Mouse (Mus musculus): ENCODE results near the gene Rps19. TPM values are rescaled to one million over a fixed set of nuclear protein-coding genes. Genes with fewer than 3 reads are reported as not detected.

Gene Rps19
- total RNA-seq (2023), result 3,104 TPM

GRCm38 (mm10) chr7:24883896-24884692 is at the start of gene Rps19:
Rps19 (plus strand) TSS chr7:24884371.

GRCm38 (mm10) chr7:24861913-24862312 is 22.3 kb upstream of the Rps19 start, which contains the start of gene Gm9844:
Gm9844 (plus strand) TSS chr7:24862213.

GRCm38 (mm10) chr7:24869532-24870165 is 14.5 kb upstream of the Rps19 start, which contains the start of the genes Lypd4 and Dmrtc2:
Lypd4 (minus strand) TSS chr7:24869941.
Dmrtc2 (plus strand) TSS chr7:24870057.

GRCm38 (mm10) chr7:24897224-24897623 is 13.1 kb downstream of the Rps19 start, which contains the start of gene Cd79a:
Cd79a (plus strand) TSS chr7:24897381.

GRCm38 (mm10) chr7:24902630-24903443 is 18.7 kb downstream of the Rps19 start, which contains the start of gene Arhgef1:
Arhgef1 (plus strand) TSS chr7:24902912.

Other genes with a start within 250 kb of the Rps19 start
- gene Lypd3, start 247.8 kb upstream of the Rps19 start, total RNA-seq (2023), result 0.35 TPM
- not detected for gene Tex101, start 207.7 kb upstream of the Rps19 start, total RNA-seq (2023)
- gene BC049730, start 175.1 kb upstream of the Rps19 start, total RNA-seq (2023), result not detected
- not detected for gene Gm4763, start 157.5 kb upstream of the Rps19 start, total RNA-seq (2023)
- gene Cd177, start 124.1 kb upstream of the Rps19 start, total RNA-seq (2023), result 1.5 TPM
- not detected for gene Ceacam10, start 107.2 kb upstream of the Rps19 start, total RNA-seq (2023)
- 7.4 TPM for gene Gm9844, start 22.2 kb upstream of the Rps19 start, total RNA-seq (2023)
- not detected for gene Lypd4, start 14.4 kb upstream of the Rps19 start, total RNA-seq (2023)
- gene Dmrtc2, start 14.3 kb upstream of the Rps19 start, total RNA-seq (2023), result not detected
- 52.2 TPM for gene Cd79a, start 13.0 kb downstream of the Rps19 start, total RNA-seq (2023)
- 1,864 TPM for gene Arhgef1, start 18.5 kb downstream of the Rps19 start, total RNA-seq (2023)
- gene Gm4881, start 60.1 kb downstream of the Rps19 start, total RNA-seq (2023), result not detected
- 302 TPM for gene Rabac1, start 88.4 kb downstream of the Rps19 start, total RNA-seq (2023)
- 17.4 TPM for gene Atp1a3, start 121.6 kb downstream of the Rps19 start, total RNA-seq (2023)
- 5.6 TPM for gene Grik5, start 188.0 kb downstream of the Rps19 start, total RNA-seq (2023)
- 21.9 TPM for gene Zfp574, start 188.2 kb downstream of the Rps19 start, total RNA-seq (2023)